Mouse (Mus musculus) megakaryocyte, embryonic 14.5 days (primary cell): ENCODE data around the gene Coq2.

Experiments
- FLI1 ChIP-seq: IDR thresholded peaks from 2 replicates; pipeline ENCODE4 v1.6.1; 2012; ENCODE audit warnings: low read length, inconsistent platforms, mixed read lengths
- GATA1 ChIP-seq: IDR thresholded peaks from 3 replicates; pipeline ENCODE4 v1.6.1; 2012; ENCODE audit warnings: mixed read lengths, low read length, inconsistent platforms, borderline replicate concordance

- no peak for TF ChIP-seq GATA1
- TF ChIP-seq FLI1: no peak
These were observed 1.0 kb downstream of the Coq2 start for GRCm38 (mm10) chr5:100673745-100674486.
